Mouse (Mus musculus): ENCODE measurements around the gene Sox14.
A peak's percentile ranks its signal among the peaks of the same experiment; 100 is the strongest.

The Sox14 gene

GRCm38 (mm10) chr9:99846820-99847219 is 29.1 kb downstream of the Sox14 start:
- DNase-seq: peak in 1 of 2 experiments; percentile 24

GRCm38 (mm10) chr9:99839367-99839766 is 36.6 kb downstream of the Sox14 start:
- no peak for DNase-seq

- no peak for DNase-seq
Measured at GRCm38 (mm10) chr9:99838877-99839276, 37.1 kb downstream of the Sox14 start.

DNA sequence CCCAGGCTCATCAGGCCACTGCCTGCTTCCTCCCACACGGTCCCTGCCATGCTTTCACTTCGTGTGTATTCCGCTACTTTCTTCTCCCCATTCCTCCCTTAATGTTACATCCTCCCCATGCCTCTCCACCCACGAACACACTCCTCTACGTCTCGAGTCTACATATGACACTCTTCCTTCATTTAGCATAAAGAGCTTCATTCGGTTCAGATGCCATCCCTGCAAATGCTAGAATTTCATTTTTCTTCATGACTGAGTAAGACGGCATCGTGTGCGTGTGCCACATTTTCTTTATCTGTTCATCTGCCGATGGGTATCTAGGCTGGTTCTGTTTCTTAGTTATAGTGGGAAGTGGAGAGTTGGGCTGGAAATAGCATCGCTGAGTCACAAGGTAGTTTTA is 39.3 kb downstream of the Sox14 start:
- DNase-seq: no peak

DNA sequence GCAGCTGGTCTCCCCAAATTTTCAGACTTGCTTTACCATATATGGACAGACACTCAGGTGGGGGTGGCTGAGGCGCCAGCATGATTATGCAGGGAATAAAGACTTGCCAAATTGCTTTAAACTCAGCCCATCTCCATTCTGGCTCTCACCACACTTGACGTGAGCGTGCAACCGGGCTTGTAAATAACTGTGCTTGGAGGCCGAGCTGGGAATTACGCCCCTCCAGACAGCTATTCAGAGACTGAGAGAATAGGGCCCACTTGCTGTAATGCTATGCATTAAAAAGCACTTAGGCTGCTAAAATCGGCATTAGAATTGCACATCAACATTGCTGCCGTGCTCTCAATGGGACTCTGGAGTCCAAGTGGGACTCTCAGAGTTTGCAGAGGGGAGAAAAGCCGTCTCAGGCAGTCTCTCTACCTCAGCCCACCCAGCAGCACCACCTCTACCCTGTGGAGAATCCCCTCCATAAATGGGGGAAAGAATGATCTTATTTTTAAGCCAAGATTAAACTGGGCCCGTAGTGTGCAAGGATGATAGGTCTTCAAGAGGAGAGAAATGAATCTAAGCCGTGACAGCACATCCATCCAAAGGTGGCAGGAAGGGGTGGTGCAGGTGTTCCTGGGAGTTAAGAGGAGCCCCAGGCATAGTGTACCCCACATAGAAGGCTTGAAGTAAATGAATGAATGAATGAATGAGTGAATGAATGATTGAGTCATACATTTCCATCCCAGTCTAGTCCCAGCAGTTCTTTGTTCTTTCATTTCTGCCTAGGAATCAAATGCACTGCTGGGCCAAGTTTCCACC is 40.1 kb downstream of the Sox14 start:
- no peak for DNase-seq

All from thymus, postnatal 36 days (tissue).